Mouse (Mus musculus) CH12.LX (cell line): ENCODE measurements around the gene Serp2. TPM values are rescaled to one million over a fixed set of nuclear protein-coding genes. Genes with fewer than 3 reads are reported as not detected.

ENCODE experiments used
- DNase-seq: peaks from one replicate; pipeline ENCODE4 v3.0.0-alpha.2; 2013; ENCODE audit errors: extremely low read depth
- H3K27ac ChIP-seq: 2 replicates; pipeline ENCODE4 v1.5.1; 2012; ENCODE audit warnings: low read depth, mild to moderate bottlenecking, control low read depth, moderate library complexity; ENCODE audit not compliant: insufficient read depth
- H3K27me3 ChIP-seq: replicated peaks from 2 replicates; pipeline ENCODE3; 2012; ENCODE audit warnings: inconsistent platforms
- H3K36me3 ChIP-seq, 2 experiments: replicated peaks in 1 of 2; 2 replicates each; pipeline versions ENCODE3 to v1.6.1; 2012; ENCODE audit warnings: inconsistent platforms in 1 of 2, low read length in 1 of 2, mild to moderate bottlenecking in 1 of 2, mixed read lengths in 1 of 2, moderate library complexity in 1 of 2; ENCODE audit not compliant: control insufficient read depth in 1 of 2, insufficient read depth in 1 of 2
- H3K4me1 ChIP-seq, 2 experiments: 2 replicates each; pipeline ENCODE4 v1.6.1; 2012; ENCODE audit warnings: inconsistent platforms in 1 of 2, moderate library complexity in 1 of 2; ENCODE audit not compliant: insufficient read depth in 2 of 2, control insufficient read depth in 1 of 2
- H3K4me2 ChIP-seq: 2 replicates; pipeline ENCODE4 v1.6.1; 2012; ENCODE audit warnings: low read depth, mild to moderate bottlenecking, control low read depth; ENCODE audit not compliant: poor library complexity, insufficient read depth, severe bottlenecking
- H3K4me3 ChIP-seq, 3 experiments: fragments of 150-350 bp in 1 of 3; sonication (generic) in 1 of 3; replicated peaks in 1 of 3; 2 replicates each; pipeline versions ENCODE3 to v1.5.1; 2011 to 2012; ENCODE audit warnings: low read depth in 2 of 3, low read length in 2 of 3, mild to moderate bottlenecking in 2 of 3, moderate library complexity in 2 of 3, control low read depth in 1 of 3, improper control_type of control experiment in 1 of 3, inconsistent platforms in 1 of 3, mixed read lengths in 1 of 3; ENCODE audit not compliant: poor library complexity in 1 of 3
- H3K79me2 ChIP-seq: replicated peaks from 2 replicates; pipeline ENCODE4 v1.6.1; 2012; ENCODE audit warnings: mild to moderate bottlenecking, moderate library complexity; ENCODE audit not compliant: control insufficient read depth, poor library complexity, insufficient read depth, severe bottlenecking; ENCODE audit errors: extremely low read depth
- H3K9ac ChIP-seq: 2 replicates; pipeline ENCODE4 v1.6.1; 2012; ENCODE audit warnings: low read depth, mild to moderate bottlenecking, control low read depth, moderate library complexity; ENCODE audit not compliant: insufficient read depth
- H3K9me3 ChIP-seq: replicated peaks from 2 replicates; pipeline ENCODE3; 2012; ENCODE audit warnings: low read length, inconsistent platforms, mixed read lengths
- BHLHE40 ChIP-seq: IDR thresholded peaks from 2 replicates; pipeline ENCODE4 v1.6.1; 2011; ENCODE audit warnings: mild to moderate bottlenecking, low read depth, low read length, improper control_type of control experiment
- CHD2 ChIP-seq: IDR thresholded peaks from 2 replicates; pipeline ENCODE4 v1.6.1; 2011; ENCODE audit warnings: low read length, improper control_type of control experiment
- CTCF ChIP-seq, 2 experiments: IDR thresholded peaks in 1 of 2; conservative IDR thresholded peaks in 1 of 2; 2 replicates each; pipeline ENCODE4 v1.5.1; 2011 to 2012; ENCODE audit warnings: low read depth in 2 of 2, low read length in 2 of 2, improper control_type of control experiment in 1 of 2, inconsistent platforms in 1 of 2, mild to moderate bottlenecking in 1 of 2, moderate library complexity in 1 of 2
- ELF1 ChIP-seq: IDR thresholded peaks from 2 replicates; pipeline ENCODE4 v1.6.1; 2014; ENCODE audit warnings: low read depth, mild to moderate bottlenecking, inconsistent platforms, low read length, improper control_type of control experiment
- ETS1 ChIP-seq: conservative IDR thresholded peaks from 2 replicates; pipeline ENCODE4 v1.6.1; 2012; ENCODE audit warnings: low read depth, mild to moderate bottlenecking, inconsistent platforms, low read length, improper control_type of control experiment, moderate library complexity
- HCFC1 ChIP-seq: IDR thresholded peaks from 2 replicates; pipeline ENCODE4 v1.6.1; 2012; ENCODE audit warnings: low read depth, mild to moderate bottlenecking, inconsistent platforms, low read length, improper control_type of control experiment
- JUN ChIP-seq: IDR thresholded peaks from 2 replicates; pipeline ENCODE4 v1.6.1; 2011; ENCODE audit warnings: low read depth, mild to moderate bottlenecking, low read length, improper control_type of control experiment, moderate library complexity; ENCODE audit not compliant: insufficient read depth
- JUND ChIP-seq: conservative IDR thresholded peaks from 2 replicates; pipeline ENCODE4 v1.6.1; 2011; ENCODE audit warnings: low read depth, low read length, improper control_type of control experiment
- KAT2A ChIP-seq: IDR thresholded peaks from 2 replicates; pipeline ENCODE4 v1.6.1; 2012; ENCODE audit warnings: low read length, improper control_type of control experiment, inconsistent platforms; ENCODE audit not compliant: insufficient replicate concordance
- MAX ChIP-seq: IDR thresholded peaks from 2 replicates; pipeline ENCODE4 v1.6.1; 2011; ENCODE audit warnings: low read length, improper control_type of control experiment
- MAZ ChIP-seq: IDR thresholded peaks from 2 replicates; pipeline ENCODE4 v1.6.1; 2012; ENCODE audit warnings: low read depth, mild to moderate bottlenecking, inconsistent platforms, low read length, improper control_type of control experiment, moderate library complexity
- MEF2A ChIP-seq: IDR thresholded peaks from 2 replicates; pipeline ENCODE4 v1.6.1; 2014; ENCODE audit warnings: low read depth, mild to moderate bottlenecking, inconsistent platforms, low read length, improper control_type of control experiment, borderline replicate concordance
- MXI1 ChIP-seq: IDR thresholded peaks from 2 replicates; pipeline ENCODE4 v1.6.1; 2011; ENCODE audit warnings: mild to moderate bottlenecking, low read depth, low read length, improper control_type of control experiment
- MYC ChIP-seq: IDR thresholded peaks from 2 replicates; pipeline ENCODE4 v1.6.1; 2011; ENCODE audit warnings: low read depth, mild to moderate bottlenecking, improper control_type of control experiment, low read length
- NRF1 ChIP-seq: IDR thresholded peaks from 2 replicates; pipeline ENCODE4 v1.6.1; 2014; ENCODE audit warnings: low read depth, mild to moderate bottlenecking, inconsistent platforms, low read length, improper control_type of control experiment, moderate library complexity
- POLR2A ChIP-seq: IDR thresholded peaks from 2 replicates; pipeline ENCODE4 v1.6.1; 2011; ENCODE audit warnings: low read depth, mild to moderate bottlenecking, improper control_type of control experiment, low read length
- POLR2AphosphoS2 ChIP-seq: IDR thresholded peaks from 2 replicates; pipeline ENCODE4 v1.6.1; 2011; ENCODE audit warnings: low read depth, low read length, improper control_type of control experiment
- SMC3 ChIP-seq: IDR thresholded peaks from 2 replicates; pipeline ENCODE4 v1.6.1; 2011; ENCODE audit warnings: low read depth, low read length, improper control_type of control experiment
- TBP ChIP-seq: conservative IDR thresholded peaks from 2 replicates; pipeline ENCODE4 v1.6.1; 2011; ENCODE audit warnings: low read depth, low read length, improper control_type of control experiment
- TCF12 ChIP-seq: IDR thresholded peaks from 2 replicates; pipeline ENCODE4 v1.6.1; 2014; ENCODE audit warnings: low read depth, mild to moderate bottlenecking, inconsistent platforms, low read length, improper control_type of control experiment
- USF1 ChIP-seq: IDR thresholded peaks from 2 replicates; pipeline ENCODE4 v1.6.1; 2014; ENCODE audit warnings: low read depth, mild to moderate bottlenecking, inconsistent platforms, low read length, improper control_type of control experiment
- USF2 ChIP-seq: conservative IDR thresholded peaks from 2 replicates; pipeline ENCODE4 v1.6.1; 2011; ENCODE audit warnings: low read depth, low read length, improper control_type of control experiment
- ZC3H11A ChIP-seq: IDR thresholded peaks from 2 replicates; pipeline ENCODE4 v1.6.1; 2012; ENCODE audit warnings: low read depth, mild to moderate bottlenecking, inconsistent platforms, low read length, improper control_type of control experiment
- ZKSCAN1 ChIP-seq: IDR thresholded peaks from 2 replicates; pipeline ENCODE4 v1.6.1; 2012; ENCODE audit warnings: low read depth, inconsistent platforms, low read length, improper control_type of control experiment, borderline replicate concordance
- ZMIZ1 ChIP-seq: IDR thresholded peaks from 2 replicates; pipeline ENCODE4 v1.6.1; 2012; ENCODE audit warnings: low read depth, mild to moderate bottlenecking, inconsistent platforms, low read length, improper control_type of control experiment
- dilution Hi-C: fragments of 300-500 bp; cut with MboI; formaldehyde crosslinking; loops from 2 replicates; pipeline ENCODE4 v1.14.3; 2020; ENCODE audit warnings: low sequenced_read_pairs; ENCODE audit not compliant: extremely low pct_unique_long_range_greater_than_20kb, extremely low pct_ligation_motif_present
- in situ Hi-C: fragments of 300-500 bp; cut with MboI; formaldehyde crosslinking; loops from 3 replicates; pipeline ENCODE4 v1.14.3; 2019; ENCODE audit warnings: low sequenced_read_pairs, low pct_ligation_motif_present, low pct_unique_long_range_greater_than_20kb, mixed read lengths
- polyA plus RNA-seq: library from polyadenylated mRNA; unstranded; fragments of >175 nt; gene quantifications from 2 replicates; pipeline ENCODE4 v1.2.1, GENCODE M21; 2012; ENCODE audit warnings: low read depth; ENCODE audit not compliant: insufficient read length
- total RNA-seq, 2 experiments: library from RNA; depleted of rRNA; stranded (reverse); fragments of 300-350 nt in 1 of 2; fragments of >200 nt in 1 of 2; gene quantifications; 2 replicates each; pipeline ENCODE4 v1.2.3; 2012 to 2014

The Serp2 gene
- total and polyA plus RNA-seq, 3 experiments = not detected

GRCm38 (mm10) chr14:76511971-76512370 lies 44.7 kb downstream of the Serp2 start:
- in situ Hi-C loops = no loop called here
- no peaks in the 10 kb centered on the region for H3K79me2 ChIP-seq

DNA sequence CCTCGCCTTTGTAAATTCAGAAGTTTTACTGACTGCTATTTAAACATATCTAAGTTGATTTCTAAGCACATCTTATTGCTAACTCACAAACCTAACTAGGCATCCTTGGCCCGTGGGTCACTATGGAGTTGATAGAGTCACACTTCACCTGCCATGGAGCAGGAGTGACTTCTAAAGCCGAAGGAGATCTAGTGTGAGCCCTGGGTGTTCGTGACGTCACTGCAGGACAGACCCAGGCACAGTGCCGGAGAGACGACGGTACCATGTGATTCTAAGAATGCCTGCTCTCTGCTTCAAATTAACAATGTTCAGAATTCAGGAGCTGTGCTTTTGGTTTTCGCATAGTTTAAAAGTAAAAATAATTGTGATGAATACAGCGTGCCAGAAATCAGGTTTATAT lies 48.0 kb downstream of the Serp2 start:
- in situ Hi-C loops = loop anchor here (10.0 kb wide), 2 partner anchors 366 to 496 kb away; no protein-coding TSS in a partner anchor
- no peak for TF ChIP-seq ZKSCAN1
- TF ChIP-seq MAX = no peak
- no peak for TF ChIP-seq POLR2A
- TF ChIP-seq CHD2 = no peak
- no peak for TF ChIP-seq MEF2A
- no peak for TF ChIP-seq CTCF (conservative IDR thresholded peaks at IDR 0.05 in 1 of 2, IDR thresholded peaks at IDR 0.05 in 1 of 2; ENCODE audit: low read depth in 2 of 2, low read length in 2 of 2)
- TF ChIP-seq ZMIZ1 = no peak
- TF ChIP-seq HCFC1 = no peak
- no peak for TF ChIP-seq POLR2AphosphoS2
- TF ChIP-seq JUN = no peak
- TF ChIP-seq MYC = no peak
- no peak for TF ChIP-seq MAZ
- no peak for TF ChIP-seq MXI1
- TF ChIP-seq ZC3H11A = no peak
- TF ChIP-seq TCF12 = no peak
- TF ChIP-seq KAT2A = no peak
- no peak for TF ChIP-seq ETS1
- no peak for TF ChIP-seq SMC3
- TF ChIP-seq TBP = no peak
- TF ChIP-seq, all 38 proteins: peak for 0
- Histone ChIP-seq H3K79me2 (no peaks in the 10 kb centered on the region), H3K4me1 (peaks cover 0 to 4% of the 10 kb centered on the region in 2 experiments; a peak in 2 of 4 replicates), H3K36me3 (no peaks in the 10 kb centered on the region), H3K4me3 (no peak overlapping the region), H3K9ac (no peak overlapping the region), H3K4me2 (no peak overlapping the region), H3K9me3 (no peaks in the 10 kb centered on the region), H3K27ac (no peak overlapping the region), H3K27me3 (peaks cover 6% of the 10 kb centered on the region)
- dilution Hi-C loops = no loop called here
- DNase-seq = no peak

More at GRCm38 (mm10) chr14:76511971-76512370, 44.7 kb downstream of the Serp2 start:
- H3K4me2 ChIP-seq = no peak overlapping the region
- H3K9ac ChIP-seq = no peak overlapping the region
- DNase-seq = no peak
- no peaks in the 10 kb centered on the region for H3K9me3 ChIP-seq
- H3K27ac ChIP-seq = no peak overlapping the region
- no peak for TF ChIP-seq KAT2A
- TF ChIP-seq JUND = no peak
- TF ChIP-seq TCF12 = no peak
- no peak for TF ChIP-seq ETS1
- TF ChIP-seq MAX = no peak
- TF ChIP-seq NRF1 = no peak
- TF ChIP-seq USF2 = no peak
- no peak for TF ChIP-seq USF1
- no peak for TF ChIP-seq MYC
- no peak for TF ChIP-seq BHLHE40
- TF ChIP-seq CTCF (conservative IDR thresholded peaks at IDR 0.05 in 1 of 2, IDR thresholded peaks at IDR 0.05 in 1 of 2; ENCODE audit: low read depth in 2 of 2, low read length in 2 of 2) = no peak
- TF ChIP-seq ELF1 = no peak
- H3K27me3 ChIP-seq = no peaks in the 10 kb centered on the region
- no peak overlapping the region for H3K4me3 ChIP-seq
- dilution Hi-C loops = no loop called here
- no peaks in the 10 kb centered on the region for H3K36me3 ChIP-seq
- no peaks in the 10 kb centered on the region for H3K4me1 ChIP-seq
